Mouse (Mus musculus) liver, adult 2 months (tissue): ENCODE measurements at regions not wholly inside any gene's neighbourhood (a gene's known extent, or its start where the extent isn't known, plus 50 kb on each side); places are given as distances from the start of the nearest gene placed in this dataset.
"Not testable (repeated sequence)": the region's sequence is repeated elsewhere in the genome, so short reads cannot be mapped to it uniquely, and the experiment has no call there.

Experiments
- CTCF ChIP-seq: fragments of 200-500 bp; IDR thresholded peaks from 2 replicates; pipeline ENCODE4 v1.5.1; 2011; ENCODE audit warnings: low read depth, low read length, control low read depth
- POLR2A ChIP-seq: fragments of 200-500 bp; IDR thresholded peaks from 2 replicates; pipeline ENCODE4 v1.6.1; 2011; ENCODE audit warnings: low read length, control low read depth; ENCODE audit not compliant: insufficient read depth; ENCODE audit errors: extremely low read depth

- TF ChIP-seq POLR2A, CTCF: not testable (repeated sequence)
Measured at GRCm38 (mm10) chr9:3200019-3200347, 135.0 kb upstream of the Alkbh8 start.
